Mouse (Mus musculus) heart, postnatal 10 days (tissue): Measurements from ENCODE around the gene Tbc1d10c. TPM values are rescaled to one million over a fixed set of nuclear protein-coding genes. Genes with fewer than 3 reads are reported as not detected.

Experiments
- microRNA-seq, 2 experiments: library from miRNA; unstranded; fragments of <30 nt; microRNA quantifications; one replicate each; pipeline ENCODE4 v1.2.0; 2022
- total RNA-seq, 2 experiments: library from RNA; stranded (reverse); gene quantifications; 2 replicates each; pipeline ENCODE4 v1.2.3; 2021

The Tbc1d10c gene
- total RNA-seq, 2 experiments from 2014 or later: 2.6 to 2.9 TPM

Small RNA genes lying within 50 kb of the gene (microRNA-seq; reads per million reads assigned to microRNA genes)
- gene Gm26115: 0 reads per million in 2 experiments

Other genes starting within 250 kb of the Tbc1d10c start
- gene Aldh3b3, start 232.6 kb downstream of the Tbc1d10c start, total RNA-seq: under 1 TPM; 0.10 to 0.24 TPM
- under 1 TPM; 0.32 to 0.72 TPM for gene Aldh3b2, start 219.0 kb downstream of the Tbc1d10c start, total RNA-seq
- gene Acy3, start 204.7 kb downstream of the Tbc1d10c start, total RNA-seq: 10 to 100 TPM; 12.8 to 13.4 TPM
- not detected for gene Tbx10, start 198.5 kb downstream of the Tbc1d10c start, total RNA-seq
- 10 to 100 TPM; 61.2 to 71.2 TPM for gene Nudt8, start 190.7 kb downstream of the Tbc1d10c start, total RNA-seq
- gene Gm49405, start 190.7 kb downstream of the Tbc1d10c start, total RNA-seq: 1 to 10 TPM; 1.4 to 1.6 TPM
- 100 to 1,000 TPM; 102 to 103 TPM for gene Doc2g, start 188.0 kb downstream of the Tbc1d10c start, total RNA-seq
- 100 to 1,000 TPM; 960 to 987 TPM for gene Ndufv1, start 178.5 kb downstream of the Tbc1d10c start, total RNA-seq
- 100 to 1,000 TPM; 270 to 278 TPM for gene Gstp1, start 153.3 kb downstream of the Tbc1d10c start, total RNA-seq
- 10 to 100 TPM; 87.3 to 90.7 TPM for gene Gstp2, start 145.3 kb downstream of the Tbc1d10c start, total RNA-seq
- gene Gstp3, start 131.7 kb downstream of the Tbc1d10c start, total RNA-seq: not detected
- not detected for gene Cabp2, start 109.7 kb downstream of the Tbc1d10c start, total RNA-seq
- 10 to 100 TPM; 21.9 to 26.3 TPM for gene Cdk2ap2, start 94.1 kb downstream of the Tbc1d10c start, total RNA-seq
- gene Pitpnm1, start 91.3 kb downstream of the Tbc1d10c start, total RNA-seq: 10 to 100 TPM; 30.8 to 32.8 TPM
- 10 to 100 TPM; 47.7 to 62.6 TPM for gene Aip, start 65.4 kb downstream of the Tbc1d10c start, total RNA-seq
- not detected for gene Gpr152, start 51.5 kb downstream of the Tbc1d10c start, total RNA-seq
- gene Cabp4, start 47.3 kb downstream of the Tbc1d10c start, total RNA-seq: not detected
- gene Coro1b, start 42.7 kb downstream of the Tbc1d10c start, total RNA-seq: 10 to 100 TPM; 87.2 to 90.7 TPM
- gene Ptprcap, start 37.7 kb downstream of the Tbc1d10c start, total RNA-seq: 1 to 10 TPM; 1.6 to 2.2 TPM
- 10 to 100 TPM; 22.4 to 24.3 TPM for gene Rps6kb2, start 27.9 kb downstream of the Tbc1d10c start, total RNA-seq
- gene Carns1, start 15.8 kb downstream of the Tbc1d10c start, total RNA-seq: 10 to 100 TPM; 40.2 to 53.6 TPM
- 100 to 1,000 TPM; 420 to 454 TPM for gene Ppp1ca, start 781 bp upstream of the Tbc1d10c start, total RNA-seq
- 1 to 10 TPM; 6.0 to 8.6 TPM for gene Rad9a, start 10.4 kb upstream of the Tbc1d10c start, total RNA-seq
- 1 to 10 TPM; 1.6 to 2.5 TPM for gene Clcf1, start 23.0 kb upstream of the Tbc1d10c start, total RNA-seq
- gene AC109138.7, start 23.1 kb upstream of the Tbc1d10c start, total RNA-seq: not detected
- 10 to 100 TPM; 10.7 to 13.5 TPM for gene Pold4, start 40.6 kb upstream of the Tbc1d10c start, total RNA-seq
- 10 to 100 TPM in 1 of 2 experiments, 1 to 10 TPM in 1; 10.0 to 12.0 TPM for gene Ssh3, start 77.9 kb upstream of the Tbc1d10c start, total RNA-seq
- gene Ankrd13d, start 91.9 kb upstream of the Tbc1d10c start, total RNA-seq: 1 to 10 TPM in 1 of 2 experiments, under 1 TPM in 1; 0.98 to 1.5 TPM
- gene Grk2, start 114.9 kb upstream of the Tbc1d10c start, total RNA-seq: 10 to 100 TPM; 51.4 to 57.2 TPM
- 10 to 100 TPM; 50.4 to 54.4 TPM for gene Kdm2a, start 207.0 kb upstream of the Tbc1d10c start, total RNA-seq
- gene Rhod, start 248.1 kb upstream of the Tbc1d10c start, total RNA-seq: 10 to 100 TPM in 1 of 2 experiments, 1 to 10 TPM in 1; 8.5 to 10.6 TPM